Mouse (Mus musculus) CD4-positive helper T cell, adult 2 months (primary cell): ENCODE results near the gene AA986860.

Experiments used
- DNase-seq: peaks from one replicate; pipeline ENCODE4 v3.0.0-alpha.2; 2012; ENCODE audit warnings: low read depth, missing footprints, low spot score

Gene AA986860

DNA sequence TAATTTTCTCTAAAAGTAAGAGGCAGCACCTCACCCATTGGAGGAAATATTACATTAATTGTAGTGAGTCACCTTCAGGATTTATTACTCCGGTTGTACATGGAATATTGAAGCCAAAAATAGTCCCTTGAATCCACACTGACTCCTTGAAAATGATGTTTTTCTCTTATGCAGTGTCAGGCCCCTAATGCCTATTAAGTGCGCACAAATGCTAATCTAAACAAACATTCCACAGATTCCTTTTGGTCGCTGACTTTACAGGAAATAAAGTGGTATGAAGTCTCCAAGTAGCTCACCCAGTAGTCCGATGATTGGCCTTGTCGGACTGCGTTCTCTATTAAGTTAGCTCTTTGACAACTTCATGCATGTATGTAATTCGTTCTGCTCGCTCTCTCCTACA is 3.1 kb downstream of the AA986860 start:
- no peak for DNase-seq

GRCm38 (mm10) chr1:130737411-130737881 is 5.7 kb downstream of the AA986860 start:
- DNase-seq, result no peak

- no peak for DNase-seq
These were observed 6.1 kb downstream of the AA986860 start for GRCm38 (mm10) chr1:130737916-130738315.

- DNase-seq, result no peak
These were observed 6.9 kb downstream of the AA986860 start for GRCm38 (mm10) chr1:130738551-130739106.

DNA sequence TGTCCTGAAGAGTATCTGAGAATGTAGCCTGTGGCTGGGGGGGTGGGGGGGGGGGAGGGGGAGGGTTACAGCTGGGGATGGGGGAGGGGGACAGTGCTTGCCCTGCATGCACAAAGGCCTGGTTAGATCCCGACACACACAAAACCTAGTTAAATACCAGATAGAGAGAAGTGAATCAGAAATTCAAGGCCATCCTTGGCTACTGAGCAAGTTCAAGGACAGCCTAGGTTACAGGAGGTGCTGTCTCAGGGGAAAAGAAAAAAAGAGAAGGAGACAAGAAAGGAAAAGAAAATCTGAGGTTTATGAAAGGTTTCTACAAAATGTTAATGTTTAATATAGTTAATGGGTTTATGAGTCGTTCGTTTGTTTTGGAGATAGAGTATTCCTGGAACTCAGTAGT is 7.9 kb downstream of the AA986860 start:
- DNase-seq, result no peak

GRCm38 (mm10) chr1:130740227-130740648 is 8.5 kb downstream of the AA986860 start:
- no peak for DNase-seq

GRCm38 (mm10) chr1:130740781-130741720 is 9.3 kb downstream of the AA986860 start:
- DNase-seq, result no peak

DNA sequence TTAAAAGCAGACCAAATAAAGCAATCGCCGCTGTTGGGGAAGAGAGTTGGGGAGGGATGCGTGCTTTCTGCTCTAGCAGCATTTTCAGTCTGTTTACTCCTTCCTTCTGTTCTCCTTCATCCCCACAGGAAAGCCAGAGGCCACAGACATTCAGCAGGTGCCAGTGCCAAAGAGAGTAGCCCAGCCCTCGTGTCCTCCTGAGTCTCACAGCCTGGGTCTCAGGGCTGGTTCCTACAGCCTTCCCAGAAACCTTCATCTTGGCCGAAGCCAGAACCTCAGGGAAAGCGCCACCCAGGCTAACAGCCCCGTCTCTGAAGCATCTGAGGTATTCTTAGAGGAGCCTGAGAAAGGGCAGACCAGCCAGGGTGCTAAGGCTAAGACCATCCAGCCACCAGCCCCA is 10.4 kb downstream of the AA986860 start:
- DNase-seq, result no peak

GRCm38 (mm10) chr1:130743775-130744174 is 12.0 kb downstream of the AA986860 start:
- peak; percentile 23 for DNase-seq

- no peak for DNase-seq
These were observed 12.4 kb downstream of the AA986860 start for GRCm38 (mm10) chr1:130744217-130744616.

GRCm38 (mm10) chr1:130744961-130745360 is 13.2 kb downstream of the AA986860 start:
- DNase-seq, result no peak

DNA sequence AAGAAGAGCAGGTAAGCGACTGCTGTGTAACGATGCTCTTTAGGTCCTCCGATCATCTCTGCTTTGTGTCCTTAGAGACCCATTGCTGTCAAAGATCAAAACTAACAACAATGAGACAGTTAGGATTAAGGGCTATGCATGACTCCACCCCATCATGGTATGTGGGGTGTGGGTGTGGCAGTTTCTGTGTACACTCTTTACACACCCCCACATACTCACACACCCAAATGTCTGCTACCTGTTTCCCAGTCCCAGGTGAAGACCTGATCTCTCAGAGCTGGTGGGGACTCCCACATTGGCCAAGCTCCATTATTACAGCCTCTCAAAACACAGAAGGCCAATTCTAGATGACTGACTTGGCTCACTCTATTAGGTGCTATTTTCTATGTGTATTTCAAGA is 13.8 kb downstream of the AA986860 start:
- DNase-seq, result no peak

- no peak for DNase-seq
These were observed 15.0 kb downstream of the AA986860 start for GRCm38 (mm10) chr1:130746819-130747218.

DNA sequence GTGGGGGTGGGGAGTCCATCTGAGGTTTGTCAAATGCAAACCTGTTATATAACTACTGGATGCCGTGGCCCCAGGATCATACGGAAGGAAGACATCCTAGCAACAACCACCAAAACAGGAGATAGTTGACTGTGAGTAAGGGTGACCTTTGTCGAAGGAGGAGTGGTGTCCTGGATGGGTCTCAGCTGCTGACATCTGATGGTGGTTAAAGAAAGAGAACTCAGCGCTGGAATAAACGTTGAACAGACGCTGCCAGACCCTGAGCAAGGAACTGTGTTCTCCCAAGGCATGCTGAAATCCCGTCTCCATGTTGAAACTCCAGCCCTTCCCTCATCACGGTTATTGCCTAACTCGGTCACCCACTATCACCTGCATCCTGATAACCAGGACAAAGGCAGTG is 27.9 kb downstream of the AA986860 start:
- no peak for DNase-seq

DNA sequence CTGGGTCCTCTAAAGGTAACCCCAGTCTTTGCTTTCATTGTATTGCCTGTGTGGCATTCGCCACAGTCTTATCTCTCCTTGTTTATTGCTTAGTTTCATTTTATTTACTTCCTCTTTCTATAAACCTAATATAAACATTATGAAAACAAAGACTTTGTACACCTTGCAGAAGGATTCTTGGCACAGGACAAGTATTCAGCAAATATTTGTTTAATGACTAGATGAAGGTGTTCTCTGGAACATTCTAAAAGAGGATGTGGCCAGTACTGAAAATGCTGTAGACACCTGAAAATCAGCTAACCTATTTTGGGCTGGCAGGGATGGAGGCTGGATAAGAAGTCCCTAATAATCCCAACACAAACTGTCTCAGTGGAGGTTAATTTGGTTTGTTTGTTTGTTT is 29.8 kb downstream of the AA986860 start:
- no peak for DNase-seq

DNA sequence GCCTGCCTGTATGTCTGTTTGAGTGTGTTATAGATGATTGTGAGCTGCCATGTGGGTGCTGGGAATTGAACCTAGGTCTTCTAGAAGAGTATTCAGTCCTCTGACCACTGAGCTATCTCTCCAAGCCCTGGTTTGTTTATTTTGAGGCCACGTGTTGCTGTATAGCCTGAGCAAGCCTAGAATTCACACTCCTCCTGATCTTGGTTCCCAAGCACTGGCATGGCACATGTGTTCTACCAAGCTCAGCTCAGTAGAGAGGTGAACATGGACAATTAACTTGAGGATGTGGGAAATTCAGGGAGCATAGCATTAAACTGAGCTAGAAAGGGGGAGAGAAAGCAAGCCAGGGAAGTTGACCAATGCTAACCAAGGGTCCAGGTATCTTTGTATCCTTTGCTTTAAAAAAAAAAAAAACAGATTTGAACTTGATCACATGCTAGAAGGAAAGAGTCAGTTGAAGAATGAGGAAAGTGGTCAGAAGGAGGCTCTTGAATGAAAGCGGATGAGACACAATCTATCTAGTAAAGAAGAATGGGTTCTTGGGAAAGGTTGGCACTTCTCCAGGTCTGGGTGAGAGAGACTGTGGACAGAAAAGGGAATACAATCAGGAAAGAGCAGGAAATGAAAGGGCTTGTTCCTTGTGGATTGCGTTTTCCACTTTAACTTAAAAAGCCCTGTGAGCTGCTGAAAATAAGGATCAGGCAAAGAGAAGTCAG is 30.4 kb downstream of the AA986860 start:
- no peak for DNase-seq

GRCm38 (mm10) chr1:130764027-130764461 is 32.3 kb downstream of the AA986860 start:
- DNase-seq, result no peak

GRCm38 (mm10) chr1:130767066-130767465 is 35.3 kb downstream of the AA986860 start:
- DNase-seq, result no peak

- DNase-seq, result no peak
These were observed 38.1 kb downstream of the AA986860 start for GRCm38 (mm10) chr1:130769925-130770324.

DNA sequence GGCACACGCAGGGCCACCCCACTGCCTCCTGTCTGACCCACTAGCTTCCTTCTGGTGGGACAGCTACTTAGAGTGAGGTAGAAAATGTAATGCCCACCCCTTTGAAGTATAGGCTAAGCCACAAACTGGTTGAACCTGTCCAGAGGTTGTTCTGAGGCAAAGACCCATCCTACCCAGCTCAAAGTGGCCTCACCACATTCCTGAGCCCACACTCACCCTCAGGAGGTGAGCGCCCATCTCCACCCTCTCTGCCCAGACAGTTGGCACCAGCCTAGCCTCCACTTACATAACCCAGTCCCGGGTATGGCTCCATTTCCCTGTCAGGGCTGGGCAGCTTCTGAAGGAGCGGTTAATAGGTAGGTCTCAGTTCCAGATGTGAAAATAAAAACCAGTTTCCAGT is 38.7 kb downstream of the AA986860 start:
- no peak for DNase-seq

GRCm38 (mm10) chr1:130770981-130771494 is 39.3 kb downstream of the AA986860 start:
- no peak for DNase-seq

DNA sequence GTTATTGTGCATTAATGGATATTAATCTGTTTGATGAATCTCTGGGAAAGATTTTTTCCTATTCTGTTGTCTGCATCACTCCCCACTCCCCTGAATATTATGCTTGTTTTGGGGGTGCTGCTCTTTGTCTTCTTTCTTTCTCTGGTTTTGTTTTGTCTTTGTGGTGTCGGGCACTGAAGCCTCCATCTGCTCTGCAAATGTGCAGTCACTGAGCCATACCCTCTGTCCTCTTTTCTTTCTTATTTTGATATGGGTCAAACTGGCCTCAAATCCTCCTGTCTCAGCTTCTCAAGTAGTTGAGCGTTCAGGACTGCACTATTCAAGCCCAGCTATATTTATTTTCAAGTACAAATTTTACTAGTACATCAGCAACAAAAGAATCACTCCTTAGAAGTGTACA is 43.5 kb downstream of the AA986860 start:
- DNase-seq, result no peak
